Mouse (Mus musculus) cerebellum, adult 9-10 months (tissue): ENCODE measurements around the gene Tspan9.

Experiments
- DNase-seq: peaks from one replicate; pipeline ENCODE4 v3.0.0; 2022

Gene Tspan9

GRCm38 (mm10) chr6:128131390-128131789, 12.0 kb downstream of the Tspan9 start:
- no peak for DNase-seq

- no peak for DNase-seq
Measured at GRCm38 (mm10) chr6:128130686-128131085, 12.7 kb downstream of the Tspan9 start.

GRCm38 (mm10) chr6:128129382-128129781, 14.0 kb downstream of the Tspan9 start:
- DNase-seq: no peak

- DNase-seq: no peak
Measured at GRCm38 (mm10) chr6:128127312-128127711, 16.1 kb downstream of the Tspan9 start.

- DNase-seq: no peak
Measured at GRCm38 (mm10) chr6:128126876-128127275, 16.5 kb downstream of the Tspan9 start.

- no peak for DNase-seq
Measured at GRCm38 (mm10) chr6:128125464-128125863, 17.9 kb downstream of the Tspan9 start.

GRCm38 (mm10) chr6:128124222-128124971, 19.0 kb downstream of the Tspan9 start:
- DNase-seq: no peak

GRCm38 (mm10) chr6:128122127-128122526, 21.3 kb downstream of the Tspan9 start:
- no peak for DNase-seq

GRCm38 (mm10) chr6:128121691-128122090, 21.7 kb downstream of the Tspan9 start:
- no peak for DNase-seq

GRCm38 (mm10) chr6:128120806-128121205, 22.6 kb downstream of the Tspan9 start:
- no peak for DNase-seq

GRCm38 (mm10) chr6:128118670-128119230, 24.6 kb downstream of the Tspan9 start:
- DNase-seq: no peak

GRCm38 (mm10) chr6:128116836-128117542, 26.4 kb downstream of the Tspan9 start:
- DNase-seq: no peak

GRCm38 (mm10) chr6:128116344-128116743, 27.1 kb downstream of the Tspan9 start:
- DNase-seq: no peak

GRCm38 (mm10) chr6:128115121-128115520, 28.3 kb downstream of the Tspan9 start:
- no peak for DNase-seq

GRCm38 (mm10) chr6:128112605-128113004, 30.8 kb downstream of the Tspan9 start:
- DNase-seq: no peak

GRCm38 (mm10) chr6:128111784-128112183, 31.6 kb downstream of the Tspan9 start:
- DNase-seq: no peak

- DNase-seq: peak; percentile 83
Measured at GRCm38 (mm10) chr6:128108324-128109035, 34.9 kb downstream of the Tspan9 start.

GRCm38 (mm10) chr6:128107698-128108097, 35.7 kb downstream of the Tspan9 start:
- no peak for DNase-seq

GRCm38 (mm10) chr6:128106154-128106553, 37.2 kb downstream of the Tspan9 start:
- DNase-seq: no peak

- DNase-seq: no peak
Measured at GRCm38 (mm10) chr6:128104712-128105324, 38.6 kb downstream of the Tspan9 start.

GRCm38 (mm10) chr6:128103874-128104273, 39.5 kb downstream of the Tspan9 start:
- DNase-seq: no peak

GRCm38 (mm10) chr6:128102296-128102999, 40.9 kb downstream of the Tspan9 start:
- DNase-seq: no peak
